Mouse (Mus musculus): ENCODE results near the gene Fgfrl1. TPM values are rescaled to one million over a fixed set of nuclear protein-coding genes. Genes with fewer than 3 reads are reported as not detected.

Fgfrl1 gene
- polyA plus RNA-seq, 1 experiment = 93.3 TPM

DNA sequence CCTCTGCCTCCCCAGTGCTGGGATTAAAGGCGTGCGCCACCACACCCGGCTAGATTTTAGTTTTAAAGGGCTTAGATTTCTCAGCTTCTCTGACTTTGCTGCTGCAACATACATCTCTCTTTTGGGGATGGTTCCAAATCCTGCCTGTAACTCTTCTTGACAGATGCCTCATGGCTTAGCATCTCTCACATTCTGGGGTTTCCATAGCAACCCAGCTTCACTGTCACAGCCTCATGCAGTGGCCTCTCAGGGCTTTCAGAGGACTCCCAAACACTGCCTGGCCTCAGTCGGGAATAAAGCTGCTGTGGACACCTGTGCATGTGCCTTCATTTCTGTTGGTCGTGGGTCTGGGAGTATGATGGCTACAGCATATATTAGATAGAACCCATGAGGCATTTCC is 3.1 kb upstream of the Fgfrl1 start:
- Histone ChIP-seq H3K27me3 (ENCODE audit: control insufficient read depth, insufficient read depth, insufficient read length) (no peaks in the 10 kb centered on the region), H3K4me2 (ENCODE audit: low read depth) (no peak overlapping the region), H3K79me2 (ENCODE audit: control insufficient read depth, insufficient read depth) (no peaks in the 10 kb centered on the region), H3K4me3 (no peak overlapping the region), H3ac (ENCODE audit: control insufficient read depth, insufficient read length) (no peak overlapping the region), H3K36me3 (ENCODE audit: control insufficient read depth, insufficient read depth) (no peaks in the 10 kb centered on the region)
- TF ChIP-seq MYOG (IDR thresholded peaks at IDR 0.05; ENCODE audit: control insufficient read depth in 1 of 3, insufficient read depth in 1 of 3, insufficient read length in 2 of 3, low read depth in 2 of 3) (no peak), POLR2A (IDR thresholded peaks at IDR 0.05; ENCODE audit: insufficient read length, low read depth) (no peak), TCF3 (IDR thresholded peaks at IDR 0.05; ENCODE audit: insufficient read length, low read depth) (no peak)

DNA sequence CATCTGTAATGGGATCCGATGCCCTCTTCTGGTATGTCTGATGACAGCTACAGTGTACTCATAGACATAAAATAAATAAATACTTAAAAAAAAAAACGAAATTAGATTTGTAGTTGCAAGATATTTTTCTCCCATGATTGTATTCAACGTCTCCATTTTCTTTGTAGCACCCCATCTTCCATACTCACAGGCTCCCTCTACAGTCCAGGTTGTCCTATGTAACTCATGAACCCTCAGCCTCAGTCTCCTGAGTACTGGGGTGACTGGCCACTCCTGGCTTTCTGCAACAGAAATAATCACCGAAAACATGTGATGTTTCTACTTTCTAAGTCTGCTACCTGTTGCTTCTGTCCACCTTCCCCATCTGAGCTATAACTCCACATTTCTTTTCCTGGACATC is 1.0 kb upstream of the Fgfrl1 start:
- H3K4me2 ChIP-seq (ENCODE audit: low read depth) = no peak overlapping the region
- no peaks in the 10 kb centered on the region for H3K79me2 ChIP-seq (ENCODE audit: control insufficient read depth, insufficient read depth)
- H3K27me3 ChIP-seq (ENCODE audit: control insufficient read depth, insufficient read depth, insufficient read length) = no peaks in the 10 kb centered on the region
- H3K4me3 ChIP-seq = no peak overlapping the region
- no peak overlapping the region for H3ac ChIP-seq (ENCODE audit: control insufficient read depth, insufficient read length)
- no peak for TF ChIP-seq USF1 (IDR thresholded peaks at IDR 0.05; ENCODE audit: low read depth)
- TF ChIP-seq CEBPB (IDR thresholded peaks at IDR 0.05; ENCODE audit: insufficient read depth, poor library complexity, severe bottlenecking) = no peak
- TF ChIP-seq MAX (IDR thresholded peaks at IDR 0.05; ENCODE audit: low read depth) = no peak
- TF ChIP-seq REST (IDR thresholded peaks at IDR 0.05; ENCODE audit: insufficient read depth, insufficient read length) = no peak
- no peak for TF ChIP-seq POLR2A (IDR thresholded peaks at IDR 0.05; ENCODE audit: insufficient read length, low read depth)
- TF ChIP-seq MYOG (IDR thresholded peaks at IDR 0.05; ENCODE audit: control insufficient read depth in 1 of 3, insufficient read depth in 1 of 3, insufficient read length in 2 of 3, low read depth in 2 of 3) = no peak
- no peak for TF ChIP-seq SRF (IDR thresholded peaks at IDR 0.05; ENCODE audit: control insufficient read depth, insufficient read length, low read depth)
- no peak for TF ChIP-seq TCF12 (IDR thresholded peaks at IDR 0.05; ENCODE audit: insufficient read depth, poor library complexity, severe bottlenecking)
- no peak for TF ChIP-seq E2F4 (IDR thresholded peaks at IDR 0.05; ENCODE audit: insufficient read depth)
- H3K36me3 ChIP-seq (ENCODE audit: control insufficient read depth, insufficient read depth) = no peaks in the 10 kb centered on the region

DNA sequence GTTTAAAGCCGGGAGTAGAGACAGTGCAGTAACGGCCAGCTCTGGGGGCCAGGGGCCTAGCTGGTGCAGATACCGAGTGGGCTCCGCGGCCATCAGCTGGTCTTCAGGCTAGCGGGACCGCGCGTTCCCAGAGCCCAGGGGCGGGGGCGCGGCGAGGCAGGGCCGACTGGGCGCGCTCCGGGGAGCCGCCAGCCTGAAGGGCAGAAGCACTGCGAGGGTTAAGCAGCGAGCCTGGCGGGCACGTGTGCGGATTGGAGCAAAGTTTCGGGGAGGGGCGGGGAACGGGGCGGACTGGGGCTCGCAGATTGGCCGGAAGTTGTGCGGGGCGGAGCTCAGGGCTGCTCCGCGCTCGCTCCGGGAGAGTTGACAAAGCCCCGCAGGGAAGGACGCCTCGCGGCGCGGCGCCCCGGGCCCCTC is 1.7 kb downstream of the Fgfrl1 start:
- H3K36me3 ChIP-seq (ENCODE audit: control insufficient read depth, insufficient read depth) = no peaks in the 10 kb centered on the region
- H3K27me3 ChIP-seq (ENCODE audit: control insufficient read depth, insufficient read depth, insufficient read length) = no peaks in the 10 kb centered on the region
- peak; percentile 59 for TF ChIP-seq POLR2A (IDR thresholded peaks at IDR 0.05; ENCODE audit: insufficient read length, low read depth)
- no peak for TF ChIP-seq E2F4 (IDR thresholded peaks at IDR 0.05; ENCODE audit: insufficient read depth)
- TF ChIP-seq TCF3 (IDR thresholded peaks at IDR 0.05; ENCODE audit: insufficient read length, low read depth) = no peak
- peak in 1 of 3 experiments; percentile 20 for TF ChIP-seq MYOD1 (IDR thresholded peaks at IDR 0.05; ENCODE audit: control insufficient read depth in 1 of 3, insufficient read length in 2 of 3, low read depth in 2 of 3)
- TF ChIP-seq CEBPB (IDR thresholded peaks at IDR 0.05; ENCODE audit: insufficient read depth, poor library complexity, severe bottlenecking) = no peak
- peak; percentile 30 for TF ChIP-seq USF1 (IDR thresholded peaks at IDR 0.05; ENCODE audit: low read depth)
- peak; percentile 61 for TF ChIP-seq POLR2AphosphoS2 (IDR thresholded peaks at IDR 0.05; ENCODE audit: insufficient read length, low read depth)
- TF ChIP-seq TCF12 (IDR thresholded peaks at IDR 0.05; ENCODE audit: insufficient read depth, poor library complexity, severe bottlenecking) = no peak
- no peak for TF ChIP-seq SRF (IDR thresholded peaks at IDR 0.05; ENCODE audit: control insufficient read depth, insufficient read length, low read depth)
- TF ChIP-seq REST (IDR thresholded peaks at IDR 0.05; ENCODE audit: insufficient read depth, insufficient read length) = no peak
- peak in 1 of 3 experiments; percentile 37 for TF ChIP-seq MYOG (IDR thresholded peaks at IDR 0.05; ENCODE audit: control insufficient read depth in 1 of 3, insufficient read depth in 1 of 3, insufficient read length in 2 of 3, low read depth in 2 of 3)
- TF ChIP-seq MAX (IDR thresholded peaks at IDR 0.05; ENCODE audit: low read depth) = no peak
- peak overlapping the region; percentile 34 for H3ac ChIP-seq (ENCODE audit: control insufficient read depth, insufficient read length)
- no peaks in the 10 kb centered on the region for H3K79me2 ChIP-seq (ENCODE audit: control insufficient read depth, insufficient read depth)
- H3K4me2 ChIP-seq (ENCODE audit: low read depth) = peak overlapping the region; percentile 88
- peak overlapping the region; percentile 28 for H3K4me3 ChIP-seq

DNA sequence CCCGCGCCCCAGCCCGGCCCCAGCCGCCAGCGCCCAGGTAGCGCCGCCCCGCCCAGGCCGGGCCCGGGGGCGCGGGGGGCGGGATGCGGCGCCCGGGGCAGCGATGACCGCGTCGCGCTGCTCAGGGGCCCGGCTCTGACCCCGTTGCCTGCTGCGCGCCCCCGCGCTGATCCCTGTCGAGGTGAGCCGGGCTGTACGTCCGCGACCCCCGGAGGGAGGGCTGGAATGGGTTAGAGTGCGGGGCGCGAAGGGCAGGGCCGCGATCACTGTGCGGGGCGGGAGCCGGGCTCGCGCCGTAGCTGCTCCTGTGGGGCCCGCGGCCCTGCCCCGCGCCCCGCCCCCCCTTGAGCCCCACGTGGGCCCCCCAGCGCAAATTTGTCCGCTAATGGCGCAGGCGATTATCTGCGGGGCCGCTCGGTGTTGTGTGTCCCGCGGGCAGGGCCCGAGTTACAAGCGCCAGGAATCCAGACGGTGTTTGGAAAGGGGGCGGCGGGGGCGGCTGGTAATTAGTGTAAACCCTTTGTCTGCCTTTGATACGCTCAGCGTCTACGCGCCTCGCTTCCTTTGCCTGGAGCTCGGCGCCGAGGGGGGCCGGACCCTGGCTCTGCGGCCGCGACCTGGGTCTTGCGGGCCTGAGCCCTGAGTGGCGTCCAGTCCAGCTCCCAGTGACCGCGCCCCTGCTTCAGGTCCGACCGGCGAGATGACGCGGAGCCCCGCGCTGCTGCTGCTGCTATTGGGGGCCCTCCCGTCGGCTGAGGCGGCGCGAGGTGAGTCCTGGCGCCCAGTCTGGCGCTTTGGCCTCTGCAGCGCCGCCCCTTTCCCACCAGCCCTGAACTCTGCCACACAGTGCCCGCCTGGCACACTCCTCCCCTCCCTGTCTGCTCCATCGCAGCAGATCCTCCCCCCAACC is 2.4 kb downstream of the Fgfrl1 start:
- Histone ChIP-seq H3ac (ENCODE audit: control insufficient read depth, insufficient read length) (peak overlapping the region; percentile 34), H3K27me3 (ENCODE audit: control insufficient read depth, insufficient read depth, insufficient read length) (no peaks in the 10 kb centered on the region), H3K36me3 (ENCODE audit: control insufficient read depth, insufficient read depth) (no peaks in the 10 kb centered on the region), H3K4me3 (peak overlapping the region; percentile 28), H3K79me2 (ENCODE audit: control insufficient read depth, insufficient read depth) (no peaks in the 10 kb centered on the region), H3K4me2 (ENCODE audit: low read depth) (peak overlapping the region; percentile 69)
- TF ChIP-seq E2F4 (IDR thresholded peaks at IDR 0.05; ENCODE audit: insufficient read depth) = no peak
- TF ChIP-seq TCF3 (IDR thresholded peaks at IDR 0.05; ENCODE audit: insufficient read length, low read depth) = no peak
- peak in 1 of 3 experiments; percentile 17 for TF ChIP-seq MYOD1 (IDR thresholded peaks at IDR 0.05; ENCODE audit: control insufficient read depth in 1 of 3, insufficient read length in 2 of 3, low read depth in 2 of 3)
- no peak for TF ChIP-seq MAX (IDR thresholded peaks at IDR 0.05; ENCODE audit: low read depth)
- no peak for TF ChIP-seq TCF12 (IDR thresholded peaks at IDR 0.05; ENCODE audit: insufficient read depth, poor library complexity, severe bottlenecking)
- no peak for TF ChIP-seq USF1 (IDR thresholded peaks at IDR 0.05; ENCODE audit: low read depth)
- TF ChIP-seq SRF (IDR thresholded peaks at IDR 0.05; ENCODE audit: control insufficient read depth, insufficient read length, low read depth) = no peak
- peak; percentile 37 for TF ChIP-seq POLR2AphosphoS2 (IDR thresholded peaks at IDR 0.05; ENCODE audit: insufficient read length, low read depth)
- TF ChIP-seq MYOG (IDR thresholded peaks at IDR 0.05; ENCODE audit: control insufficient read depth in 1 of 3, insufficient read depth in 1 of 3, insufficient read length in 2 of 3, low read depth in 2 of 3) = no peak
- peak; percentile 60 for TF ChIP-seq POLR2A (IDR thresholded peaks at IDR 0.05; ENCODE audit: insufficient read length, low read depth)
- no peak for TF ChIP-seq CEBPB (IDR thresholded peaks at IDR 0.05; ENCODE audit: insufficient read depth, poor library complexity, severe bottlenecking)
- no peak for TF ChIP-seq REST (IDR thresholded peaks at IDR 0.05; ENCODE audit: insufficient read depth, insufficient read length)

Measured in myocyte (in vitro differentiated cells).